Mouse (Mus musculus) erythroid progenitor cell, adult 5-6 weeks (primary cell): Measurements from ENCODE around the gene Ggact. TPM values are rescaled to one million over a fixed set of nuclear protein-coding genes. Genes with fewer than 3 reads are reported as not detected.

ENCODE experiments used
- ATAC-seq: replicated peaks from 2 replicates; pipeline ENCODE4 v1.8.0; 2016; ENCODE audit warnings: moderate number of reproducible peaks, mild to moderate bottlenecking, moderate TSS enrichment, inconsistent platforms; ENCODE audit not compliant: poor library complexity, low FRiP score, severe bottlenecking
- total RNA-seq, 2 experiments: library from RNA; stranded (forward) in 1 of 2; stranded (reverse) in 1 of 2; fragments of 150-400 nt in 1 of 2; fragments of 186-747, 209-891 nt in 1 of 2; gene quantifications; 2 replicates each; pipeline versions ENCODE4 v1.2.3 to v1.2.4; 2015 to 2017; ENCODE audit warnings: low replicate concordance in 2 of 2

Ggact gene
- total RNA-seq, 2 experiments from 2014 or later = 5.5 to 6.3 TPM

- ATAC-seq = no peak
These were observed 11.8 kb downstream of the Ggact start for GRCm38 (mm10) chr14:122901715-122902114.

DNA sequence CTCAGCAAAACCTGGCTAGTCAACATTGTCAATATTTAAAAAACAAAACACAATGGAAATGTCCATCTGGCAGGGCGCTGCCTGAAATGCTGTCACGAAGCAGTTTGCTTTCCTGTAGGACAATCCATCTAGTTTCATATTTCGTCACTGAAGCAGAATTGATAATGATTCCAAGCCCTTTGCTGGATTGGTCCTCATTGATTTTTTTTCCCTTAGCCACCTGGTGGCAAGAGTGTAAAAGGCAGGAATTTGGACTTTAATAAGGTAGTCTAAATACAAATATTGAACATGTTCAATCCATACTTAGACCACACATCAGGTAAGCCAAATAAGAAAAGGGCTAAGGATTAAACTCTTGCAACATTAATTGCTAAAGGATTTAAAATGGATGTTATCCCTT is 12.4 kb downstream of the Ggact start:
- ATAC-seq = no peak

DNA sequence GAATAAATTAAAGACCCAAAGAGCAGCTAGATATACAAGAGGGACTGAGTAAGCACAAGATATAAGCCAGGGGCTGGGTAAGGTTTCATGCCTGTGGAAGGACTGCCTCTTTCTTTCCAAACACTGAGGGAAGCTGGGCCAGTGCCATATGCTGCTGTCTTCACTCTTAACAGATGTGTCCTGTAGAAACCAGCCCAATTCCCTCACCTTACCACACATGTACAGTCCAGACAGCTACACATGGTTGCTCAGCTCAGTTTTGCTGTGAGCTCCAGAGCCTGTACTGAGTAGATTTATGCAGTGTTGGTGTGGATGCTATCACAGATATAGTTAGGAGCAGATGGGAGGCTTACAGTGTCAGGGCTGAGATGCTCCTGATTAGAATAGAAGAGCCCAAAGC is 12.9 kb downstream of the Ggact start:
- ATAC-seq = no peak

- ATAC-seq = no peak
These were observed 15.0 kb downstream of the Ggact start for GRCm38 (mm10) chr14:122898550-122898949.

GRCm38 (mm10) chr14:122896106-122896505 is 17.5 kb downstream of the Ggact start:
- ATAC-seq = no peak

- no peak for ATAC-seq
These were observed 22.0 kb downstream of the Ggact start for GRCm38 (mm10) chr14:122891470-122891968.

DNA sequence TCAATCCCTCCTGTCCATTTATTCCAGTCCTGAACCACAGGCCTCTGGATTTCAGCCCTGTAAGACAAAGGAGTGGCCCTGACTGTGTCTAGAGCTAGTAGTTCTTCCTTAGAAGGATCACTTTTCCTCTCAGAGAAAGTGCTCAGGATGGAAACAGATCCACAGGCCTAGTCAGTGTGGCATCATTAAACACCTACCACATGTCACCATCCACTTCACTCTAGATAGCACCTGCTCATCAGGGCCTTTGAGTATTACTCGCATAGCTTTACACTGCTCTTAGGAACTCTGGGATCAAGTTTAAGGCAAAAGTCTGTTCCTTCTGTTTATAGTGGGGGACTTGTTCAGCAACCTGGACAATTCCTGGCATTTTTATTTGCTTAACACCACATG is 25.1 kb downstream of the Ggact start:
- no peak for ATAC-seq

DNA sequence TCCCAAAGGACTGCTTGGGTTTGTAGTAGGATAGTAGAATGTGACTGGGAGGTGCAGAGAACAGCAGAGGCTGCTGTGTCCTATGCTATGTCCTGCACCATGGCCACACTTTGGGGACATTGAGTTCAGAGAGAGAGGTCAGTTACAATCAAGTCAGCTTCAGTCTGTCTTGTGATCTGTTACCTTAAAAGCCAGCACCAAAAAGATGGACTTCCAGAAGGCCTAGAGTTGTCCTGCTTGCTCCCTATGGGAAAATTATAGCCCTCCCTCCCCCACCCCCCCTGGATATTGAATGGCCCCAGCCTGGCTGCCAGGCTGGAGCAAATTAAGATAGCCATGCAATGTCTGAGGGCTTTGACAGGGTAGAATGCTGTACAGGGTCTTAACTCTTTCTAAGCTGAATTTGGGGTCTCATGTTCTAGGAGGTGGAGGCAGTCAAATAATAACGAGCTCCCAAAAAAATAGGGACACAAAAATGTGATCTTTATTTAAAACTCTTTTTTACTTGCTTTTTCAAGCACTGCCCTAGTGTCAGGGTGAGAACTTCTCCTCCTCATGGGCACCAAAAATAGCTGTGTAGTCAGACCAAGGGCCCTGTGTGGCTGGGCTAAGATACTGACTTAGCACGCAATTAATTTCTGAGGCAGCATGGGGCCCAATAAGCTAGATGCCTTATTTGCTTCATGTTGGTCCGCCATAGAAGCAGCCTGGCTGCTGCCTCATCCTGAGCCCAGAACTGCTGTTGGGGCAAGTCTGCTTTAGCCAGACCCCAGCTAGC is 25.7 kb downstream of the Ggact start:
- no peak for ATAC-seq

DNA sequence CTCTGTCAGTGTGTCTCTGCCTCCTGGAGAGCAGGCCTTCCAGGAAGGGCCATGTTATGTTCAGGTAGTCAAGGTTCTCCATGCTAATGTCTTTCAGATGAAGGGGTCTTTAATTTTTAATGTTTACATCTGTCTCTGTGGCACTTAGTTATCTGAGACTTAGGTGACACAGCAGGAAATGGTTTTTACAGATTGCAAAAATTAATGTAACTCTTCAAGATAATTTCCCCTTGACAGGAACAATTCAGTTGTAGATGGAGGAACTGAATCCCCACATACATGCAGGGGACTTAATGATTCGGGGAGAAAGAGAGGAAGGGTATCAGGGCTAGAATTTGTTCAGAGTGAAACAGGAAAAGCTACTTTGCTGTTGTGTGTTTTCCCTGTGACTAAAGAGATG is 26.3 kb downstream of the Ggact start:
- ATAC-seq = no peak

GRCm38 (mm10) chr14:122885893-122886292 is 27.7 kb downstream of the Ggact start:
- ATAC-seq = no peak

- no peak for ATAC-seq
These were observed 29.6 kb downstream of the Ggact start for GRCm38 (mm10) chr14:122883821-122884584.

GRCm38 (mm10) chr14:122883410-122883806 is 30.1 kb downstream of the Ggact start:
- no peak for ATAC-seq

DNA sequence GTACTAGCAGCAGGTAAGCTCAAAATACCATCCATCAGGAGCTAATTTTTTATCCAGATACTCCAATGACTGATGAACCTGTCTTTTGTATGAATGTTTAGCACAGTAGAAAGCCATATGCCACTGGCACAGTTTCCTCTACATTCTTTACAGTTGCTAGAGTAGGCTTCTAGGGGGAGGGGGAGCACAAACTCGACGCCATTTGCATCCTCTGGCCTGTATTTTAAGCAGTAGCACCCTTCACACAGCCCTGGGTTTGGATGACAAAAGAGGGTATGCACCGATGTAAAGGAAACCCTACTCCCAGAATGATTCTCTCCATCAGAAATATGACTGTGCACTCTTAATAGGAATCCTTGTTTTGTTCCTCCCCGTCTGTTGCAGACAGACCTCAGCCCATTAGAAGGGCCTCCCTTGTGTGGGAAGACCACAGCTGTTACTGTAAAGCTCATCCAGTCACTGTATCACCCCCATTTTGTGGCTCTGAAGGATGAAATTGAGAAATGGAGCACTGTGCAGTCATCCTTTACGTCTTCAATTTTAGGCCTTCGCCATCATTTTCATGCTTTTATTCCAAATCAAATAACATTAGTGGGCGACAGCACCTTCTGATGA is 30.7 kb downstream of the Ggact start:
- ATAC-seq = no peak

- no peak for ATAC-seq
These were observed 31.3 kb downstream of the Ggact start for GRCm38 (mm10) chr14:122882201-122882639.

DNA sequence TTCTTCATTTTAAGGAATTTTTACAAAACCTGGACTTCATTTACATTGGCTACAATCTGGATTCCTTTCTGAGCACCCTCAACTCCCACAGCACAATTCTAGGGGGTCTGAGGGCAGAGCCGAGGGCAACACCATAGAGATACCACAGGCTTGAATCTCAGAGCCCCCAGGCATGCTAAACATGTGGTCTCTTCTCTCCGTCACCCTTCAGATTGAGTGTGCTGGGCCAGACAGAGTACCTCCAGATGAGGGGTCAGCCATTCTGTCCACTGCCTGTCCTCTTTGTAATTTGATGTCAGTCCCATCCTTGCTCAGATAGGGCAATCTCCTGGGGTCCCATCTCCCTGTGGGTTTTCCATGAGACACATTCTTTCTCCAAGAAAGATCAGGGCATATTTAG is 31.9 kb downstream of the Ggact start:
- ATAC-seq = no peak

GRCm38 (mm10) chr14:122880291-122880690 is 33.3 kb downstream of the Ggact start:
- ATAC-seq = no peak

DNA sequence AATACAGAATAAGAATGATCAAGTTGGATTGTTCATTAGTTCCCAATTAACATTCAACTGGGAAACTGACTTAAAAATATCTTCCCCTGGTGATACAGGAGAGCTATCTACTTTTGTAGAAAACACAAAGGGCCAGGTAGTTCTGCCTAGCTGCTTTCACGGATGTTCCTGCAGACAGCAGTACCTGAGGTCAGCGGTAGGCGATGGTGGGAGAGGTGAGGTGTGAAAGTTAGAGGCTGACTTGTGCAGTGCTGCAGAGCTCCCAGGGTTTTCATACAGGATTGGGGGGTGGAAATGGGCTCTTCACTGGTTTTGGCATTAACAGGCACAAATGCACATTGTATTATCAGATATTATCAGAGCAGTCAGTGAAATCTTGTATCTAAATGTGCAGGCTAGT is 35.8 kb downstream of the Ggact start:
- ATAC-seq = no peak

- no peak for ATAC-seq
These were observed 36.8 kb downstream of the Ggact start for GRCm38 (mm10) chr14:122876723-122877122.

DNA sequence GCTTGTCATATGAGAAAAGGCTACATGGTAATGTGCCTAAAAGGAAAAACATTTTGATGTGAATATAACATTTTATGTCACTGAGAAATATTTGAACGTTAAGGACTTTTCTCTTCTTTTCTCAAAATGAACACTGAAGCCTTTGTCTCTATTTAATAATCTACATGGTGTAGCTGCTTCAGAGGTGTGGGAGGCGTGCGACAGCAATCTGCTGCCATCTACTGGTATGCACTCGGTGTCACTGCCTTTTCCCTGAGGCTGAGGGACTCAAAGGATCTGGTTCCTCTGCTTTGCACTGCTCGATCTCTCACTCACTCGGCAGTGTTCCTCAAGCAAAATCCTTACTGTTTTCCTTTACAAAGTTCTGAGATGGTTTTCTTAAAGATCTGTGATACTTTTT is 37.4 kb downstream of the Ggact start:
- ATAC-seq = no peak

DNA sequence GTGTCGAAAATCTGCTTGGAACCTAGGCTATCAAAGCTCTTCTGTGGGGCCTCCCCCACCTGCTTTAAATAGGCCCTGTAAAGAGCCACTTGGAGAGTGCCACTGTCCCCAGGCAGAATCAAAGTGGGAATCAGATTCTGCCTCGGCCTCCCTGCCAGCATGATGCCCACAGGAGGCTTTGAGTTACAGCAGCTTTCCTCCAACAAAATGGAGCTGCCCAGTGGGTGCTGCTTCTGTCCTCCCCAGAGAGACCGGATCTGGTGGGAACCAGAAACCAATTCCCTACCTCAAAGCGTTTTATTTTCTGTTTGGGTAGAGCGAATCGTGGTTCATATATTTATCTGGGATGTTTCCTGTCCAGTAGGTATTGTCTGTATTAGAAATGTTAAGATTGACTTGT is 37.9 kb downstream of the Ggact start:
- ATAC-seq = no peak

GRCm38 (mm10) chr14:122875056-122875455 is 38.5 kb downstream of the Ggact start:
- ATAC-seq = no peak
